In the genomic region with DNA sequence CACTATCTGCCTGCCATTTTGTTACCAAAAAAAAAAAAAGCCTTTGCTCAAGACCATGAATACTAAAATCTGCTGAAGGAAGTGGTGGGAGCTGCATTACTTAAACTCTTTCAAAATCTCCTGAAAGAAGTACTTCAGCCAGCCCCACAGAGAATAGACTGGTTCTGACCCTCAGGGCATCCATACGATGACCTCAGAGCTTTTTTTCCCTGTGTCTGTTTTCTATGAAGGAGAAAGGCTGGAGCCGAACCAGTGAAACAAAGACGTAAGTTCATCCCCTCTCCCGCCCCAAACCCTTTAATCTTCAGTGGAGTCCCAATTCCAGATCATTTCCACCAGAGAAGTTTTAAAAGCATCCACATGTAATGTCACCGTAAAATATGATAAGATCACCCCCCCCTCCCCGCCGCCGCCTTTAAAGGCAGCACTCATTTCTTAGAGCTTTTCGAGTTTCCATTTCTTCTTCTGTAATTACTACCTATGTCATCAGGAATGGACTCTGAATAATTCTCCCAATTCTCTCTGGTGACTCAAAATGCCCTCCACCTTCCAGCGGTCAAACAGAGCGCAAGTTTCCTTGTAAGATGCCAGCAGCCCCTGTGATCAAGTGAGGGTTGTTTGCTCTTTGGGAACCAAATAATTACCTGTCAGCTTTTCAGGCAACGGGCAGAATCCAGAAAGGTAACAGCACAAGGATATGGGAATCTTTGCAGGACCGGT, we compare ENCODE assay signal across 10 mouse cellular contexts. TPM values are rescaled to one million over a fixed set of nuclear protein-coding genes. Genes with fewer than 3 reads are reported as not detected.
DNase-seq lines count a peak whose midpoint lies in the region; ATAC-seq and TF ChIP-seq lines count a peak whose summit lies in the region.
"Had no signal": no experiment of that assay in that cellular context is flagged by ENCODE, and none has a peak within 500 bp of the region (broad histone marks: within the 10 kb centered on the region; RNA-seq: fewer than 3 reads in every experiment).

No protein-coding gene starts in this region.

- no peak overlapping the region for H3K9ac ChIP-seq in kidney, embryonic 14.5 days (ENCODE audit: low read depth, low read length)
- 0 out of 2 replicates have a peak overlapping the region, but pooled peaks have one; percentile 29 for H3K9ac ChIP-seq in hindbrain, embryonic 16.5 days (ENCODE audit: low read depth, low read length)
- no peak overlapping the region for H3K9ac ChIP-seq in neural tube, embryonic 13.5 days

- H3K36me3 ChIP-seq in kidney, embryonic 14.5 days (ENCODE audit: control insufficient read depth, insufficient read depth, low read length), result no peaks in the 10 kb centered on the region
- no peaks in the 10 kb centered on the region for H3K36me3 ChIP-seq in kidney, adult 2 months (ENCODE audit: control insufficient read depth, insufficient read depth, low read length)
- no peaks in the 10 kb centered on the region for H3K36me3 ChIP-seq in forebrain, embryonic 10.5 days (replicated peaks)
- H3K36me3 ChIP-seq in hindbrain, embryonic 16.5 days (ENCODE audit: control insufficient read depth, insufficient read depth, low read length), result no peaks in the 10 kb centered on the region
- H3K36me3 ChIP-seq in neural tube, embryonic 13.5 days, result no peaks in the 10 kb centered on the region

- H3K27me3 ChIP-seq in kidney, embryonic 14.5 days (ENCODE audit: control insufficient read depth, insufficient read depth, low read length), result no peaks in the 10 kb centered on the region
- no peaks in the 10 kb centered on the region for H3K27me3 ChIP-seq in kidney, adult 2 months (replicated peaks; ENCODE audit: control insufficient read depth, insufficient read depth, low read length)
- H3K27me3 ChIP-seq in forebrain, embryonic 10.5 days (ENCODE audit: poor library complexity, severe bottlenecking), result peaks cover 7% of the 10 kb centered on the region; the same call in 1 of the 2 replicates
- H3K27me3 ChIP-seq in hindbrain, embryonic 16.5 days (replicated peaks; ENCODE audit: control insufficient read depth, insufficient read depth, low read length), result no peaks in the 10 kb centered on the region
- H3K27me3 ChIP-seq in neural tube, embryonic 13.5 days, result no peaks in the 10 kb centered on the region
- H3K27me3 ChIP-seq: megakaryocyte, embryonic 14.5 days had no signal

- peaks cover 12% of the 10 kb centered on the region for H3K4me1 ChIP-seq in kidney, embryonic 14.5 days (ENCODE audit: control insufficient read depth, insufficient read depth, low read length)
- H3K4me1 ChIP-seq in kidney, adult 2 months (ENCODE audit: control insufficient read depth, insufficient read depth, low read length), result no peaks in the 10 kb centered on the region; the same call in 1 of the 2 replicates
- H3K4me1 ChIP-seq in forebrain, embryonic 10.5 days, result peaks cover 75% of the 10 kb centered on the region
- peaks cover 15% of the 10 kb centered on the region for H3K4me1 ChIP-seq in hindbrain, embryonic 16.5 days (ENCODE audit: control insufficient read depth, insufficient read depth, low read depth, low read length)
- H3K4me1 ChIP-seq in neural tube, embryonic 13.5 days (replicated peaks), result peaks cover 31% of the 10 kb centered on the region

- no peak overlapping the region for H3K4me3 ChIP-seq in kidney, embryonic 14.5 days (ENCODE audit: low read length)
- H3K4me3 ChIP-seq in kidney, adult 2 months (ENCODE audit: insufficient read depth, low read depth, low read length), result no peak overlapping the region
- H3K4me3 ChIP-seq in forebrain, embryonic 10.5 days, result peak overlapping the region; percentile 31
- no peak overlapping the region; the same call in 1 of the 2 replicates for H3K4me3 ChIP-seq in hindbrain, embryonic 16.5 days (ENCODE audit: low read length)
- no peak overlapping the region for H3K4me3 ChIP-seq in neural tube, embryonic 13.5 days
- H3K4me3 ChIP-seq: megakaryocyte, embryonic 14.5 days had no signal

- H3K27ac ChIP-seq in kidney, embryonic 14.5 days (ENCODE audit: low read depth, low read length), result no peak overlapping the region
- no peak overlapping the region for H3K27ac ChIP-seq in kidney, adult 2 months (ENCODE audit: insufficient read depth, low read depth, low read length)
- H3K27ac ChIP-seq in forebrain, embryonic 10.5 days, result peak overlapping the region; percentile 79
- no peak overlapping the region for H3K27ac ChIP-seq in hindbrain, embryonic 16.5 days (ENCODE audit: low read depth, low read length)
- H3K27ac ChIP-seq in neural tube, embryonic 13.5 days (replicated peaks), result 0 out of 2 replicates have a peak overlapping the region, but pooled peaks have one; percentile 23

- H3K4me2 ChIP-seq in kidney, embryonic 14.5 days (replicated peaks; ENCODE audit: low read depth, low read length), result peak overlapping the region; percentile 2; the same call in 1 of the 2 replicates
- peak overlapping the region; percentile 37 for H3K4me2 ChIP-seq in hindbrain, embryonic 16.5 days (ENCODE audit: low read length)
- peak overlapping the region; percentile 30 for H3K4me2 ChIP-seq in neural tube, embryonic 13.5 days

- no peak for ATAC-seq in kidney, embryonic 14.5 days (ENCODE audit: low FRiP score, low TSS enrichment)
- ATAC-seq in hindbrain, embryonic 16.5 days, result no peak
- no peak for ATAC-seq in neural tube, embryonic 13.5 days (ENCODE audit: low read depth)

- no peaks in the 10 kb centered on the region for H3K9me3 ChIP-seq in kidney, embryonic 14.5 days (ENCODE audit: control insufficient read depth, low read length)
- no peaks in the 10 kb centered on the region for H3K9me3 ChIP-seq in forebrain, embryonic 10.5 days
- H3K9me3 ChIP-seq in hindbrain, embryonic 16.5 days (ENCODE audit: control insufficient read depth, low read length), result no peaks in the 10 kb centered on the region
- no peaks in the 10 kb centered on the region for H3K9me3 ChIP-seq in neural tube, embryonic 13.5 days
- H3K9me3 ChIP-seq: megakaryocyte, embryonic 14.5 days had no signal

- 63% methylated on average over 13 of the region's 13 CpGs for WGBS in kidney, embryonic 14.5 days
- 89% methylated on average over 13 of the region's 13 CpGs for WGBS in kidney, adult 2 months
- WGBS in forebrain, embryonic 10.5 days, result 26% methylated on average over 13 of the region's 13 CpGs
- WGBS in hindbrain, embryonic 16.5 days, result 36% methylated on average over 13 of the region's 13 CpGs
- 33% methylated on average over 13 of the region's 13 CpGs for WGBS in neural tube, embryonic 13.5 days

- DNase-seq in kidney, adult 2 months, result no peak
- peak; percentile 59 for DNase-seq in forebrain, embryonic 10.5 days (ENCODE audit: extremely low spot score, low spot score)
- DNase-seq in gastrocnemius, postnatal 36 days, result no peak
- DNase-seq in adrenal gland, postnatal 36 days, result no peak
- DNase-seq in kidney, adult 11 months, result no peak
- DNase-seq: heart, adult 11 months had no signal

- no peak for TF ChIP-seq CTCF in kidney, adult 2 months (conservative IDR thresholded peaks at IDR 0.05; ENCODE audit: insufficient read depth, insufficient read length, low read depth, low read length)

- intact Hi-C loops in gastrocnemius, postnatal 36 days (cut with DNase I), result no loop called here

- TF ChIP-seq POLR2A in kidney, adult 2 months (IDR thresholded peaks at IDR 0.05; ENCODE audit: low read depth, low read length), result no peak

RNA-seq across cellular contexts. Expression of gene Itga6, which starts 4.1 kb away (rescaled TPM):
- 65.6 and 95.8 TPM in 2 replicates for polyA plus RNA-seq in kidney, embryonic 14.5 days (2014; fragmentation: Nextera tagmentation; extraction: Ambion mirVana)
- polyA plus RNA-seq in kidney, adult 2 months (2012; rRNA removed), result 58.7 and 60.3 TPM in 2 replicates
- 45.7 and 47.9 TPM in 2 replicates for polyA plus RNA-seq in forebrain, embryonic 10.5 days (2016; fragmentation: Nextera tagmentation; extraction: Ambion mirVana)
- polyA plus RNA-seq in hindbrain, embryonic 16.5 days (2015; fragmentation: Nextera tagmentation; extraction: Ambion mirVana), result 21.1 and 25.5 TPM in 2 replicates
- 24.6 and 26.3 TPM in 2 replicates for polyA plus RNA-seq in neural tube, embryonic 13.5 days (2015; fragmentation: Nextera tagmentation; extraction: Ambion mirVana)
- 10 to 100 TPM; 14.6 to 17.8 TPM for total RNA-seq in gastrocnemius, postnatal 36 days (2021)
- total RNA-seq in adrenal gland, postnatal 36 days (2021), result 100 to 1,000 TPM; 156 to 185 TPM

Comparison
In these comparisons a context has a peak if more than half of its experiments do, and no peak if none do; other contexts are left out.
1. H3K27ac ChIP-seq: peak in forebrain, embryonic 10.5 days (single experiment) and neural tube, embryonic 13.5 days (single experiment); none in kidney, embryonic 14.5 days (single experiment), kidney, adult 2 months (single experiment) and hindbrain, embryonic 16.5 days (single experiment).
2. Peak in every context shown above with its lines, with median percentiles within 50 percentile points of each other: H3K4me2 ChIP-seq.